Mouse (Mus musculus): ENCODE data around the gene Cpne1. TPM values are rescaled to one million over a fixed set of nuclear protein-coding genes. Genes with fewer than 3 reads are reported as not detected.

Cpne1 gene
- polyA plus RNA-seq, 1 experiment: 121 TPM

GRCm38 (mm10) chr2:156084541-156084940 lies 27.2 kb downstream of the Cpne1 start:
- WGBS: 81% methylated on average over 3 of the region's 3 CpGs
- no peak for DNase-seq
- H3K4me1 ChIP-seq (ENCODE audit: control insufficient read depth, insufficient read depth, low read length): no peaks in the 10 kb centered on the region; the same call in 1 of the 2 replicates
- no peak overlapping the region for H3K4me3 ChIP-seq (replicated peaks; ENCODE audit: extremely low read depth, low read depth, low read length)
- TF ChIP-seq CTCF (IDR thresholded peaks at IDR 0.05; ENCODE audit: insufficient read depth, low read length): no peak

GRCm38 (mm10) chr2:156080391-156080790 lies 31.4 kb downstream of the Cpne1 start:
- Histone ChIP-seq H3K4me3 (replicated peaks; ENCODE audit: extremely low read depth, low read depth, low read length) (no peak overlapping the region), H3K4me1 (ENCODE audit: control insufficient read depth, insufficient read depth, low read length) (no peaks in the 10 kb centered on the region; the same call in 1 of the 2 replicates)
- DNase-seq: no peak
- no peak for TF ChIP-seq POLR2A (IDR thresholded peaks at IDR 0.05; ENCODE audit: borderline replicate concordance, extremely low read depth, low read depth, low read length)
- no peak for TF ChIP-seq CTCF (IDR thresholded peaks at IDR 0.05; ENCODE audit: insufficient read depth, low read length)
- 77% methylated on average over 7 of the region's 7 CpGs for WGBS

GRCm38 (mm10) chr2:156079674-156080073 lies 32.1 kb downstream of the Cpne1 start:
- WGBS: 33% methylated on average over 4 of the region's 4 CpGs
- Histone ChIP-seq H3K4me3 (replicated peaks; ENCODE audit: extremely low read depth, low read depth, low read length) (no peak overlapping the region), H3K4me1 (ENCODE audit: control insufficient read depth, insufficient read depth, low read length) (no peaks in the 10 kb centered on the region; the same call in 1 of the 2 replicates)
- TF ChIP-seq CTCF (IDR thresholded peaks at IDR 0.05; ENCODE audit: insufficient read depth, low read length) (no peak), POLR2A (IDR thresholded peaks at IDR 0.05; ENCODE audit: borderline replicate concordance, extremely low read depth, low read depth, low read length) (no peak)
- DNase-seq: no peak

GRCm38 (mm10) chr2:156079183-156079560 lies 32.6 kb downstream of the Cpne1 start:
- Histone ChIP-seq H3K4me3 (replicated peaks; ENCODE audit: extremely low read depth, low read depth, low read length) (no peak overlapping the region), H3K4me1 (ENCODE audit: control insufficient read depth, insufficient read depth, low read length) (no peaks in the 10 kb centered on the region; the same call in 1 of the 2 replicates)
- WGBS: 73% methylated on average over 8 of the region's 8 CpGs
- no peak for DNase-seq
- no peak for TF ChIP-seq POLR2A (IDR thresholded peaks at IDR 0.05; ENCODE audit: borderline replicate concordance, extremely low read depth, low read depth, low read length)
- TF ChIP-seq CTCF (IDR thresholded peaks at IDR 0.05; ENCODE audit: insufficient read depth, low read length): no peak

GRCm38 (mm10) chr2:156078421-156079182 lies 33.2 kb downstream of the Cpne1 start:
- DNase-seq: no peak
- TF ChIP-seq POLR2A (IDR thresholded peaks at IDR 0.05; ENCODE audit: borderline replicate concordance, extremely low read depth, low read depth, low read length) (no peak), CTCF (IDR thresholded peaks at IDR 0.05; ENCODE audit: insufficient read depth, low read length) (no peak)
- WGBS: 90% methylated on average over 16 of the region's 16 CpGs
- Histone ChIP-seq H3K4me1 (ENCODE audit: control insufficient read depth, insufficient read depth, low read length) (no peaks in the 10 kb centered on the region; the same call in 1 of the 2 replicates), H3K4me3 (replicated peaks; ENCODE audit: extremely low read depth, low read depth, low read length) (no peak overlapping the region)

GRCm38 (mm10) chr2:156077461-156077860 lies 34.3 kb downstream of the Cpne1 start:
- H3K4me1 ChIP-seq (ENCODE audit: control insufficient read depth, insufficient read depth, low read length): no peaks in the 10 kb centered on the region; the same call in 1 of the 2 replicates
- WGBS: 90% methylated on average over 7 of the region's 7 CpGs
- DNase-seq: no peak

GRCm38 (mm10) chr2:156073725-156074124 lies 38.0 kb downstream of the Cpne1 start:
- no peak overlapping the region for H3K4me3 ChIP-seq (replicated peaks; ENCODE audit: extremely low read depth, low read depth, low read length)
- DNase-seq: no peak
- no peaks in the 10 kb centered on the region for H3K4me1 ChIP-seq (ENCODE audit: control insufficient read depth, insufficient read depth, low read length)
- TF ChIP-seq POLR2A (IDR thresholded peaks at IDR 0.05; ENCODE audit: borderline replicate concordance, extremely low read depth, low read depth, low read length) (no peak), CTCF (IDR thresholded peaks at IDR 0.05; ENCODE audit: insufficient read depth, low read length) (no peak)
- WGBS: 79% methylated on average over 15 of the region's 15 CpGs

More at GRCm38 (mm10) chr2:156077461-156077860, 34.3 kb downstream of the Cpne1 start:
- TF ChIP-seq POLR2A (IDR thresholded peaks at IDR 0.05; ENCODE audit: borderline replicate concordance, extremely low read depth, low read depth, low read length) (no peak), CTCF (IDR thresholded peaks at IDR 0.05; ENCODE audit: insufficient read depth, low read length) (no peak)
- no peak overlapping the region for H3K4me3 ChIP-seq (replicated peaks; ENCODE audit: extremely low read depth, low read depth, low read length)

GRCm38 (mm10) chr2:156071236-156071635 lies 40.5 kb downstream of the Cpne1 start:
- no peak overlapping the region for H3K4me3 ChIP-seq (replicated peaks; ENCODE audit: extremely low read depth, low read depth, low read length)
- no peak for DNase-seq
- TF ChIP-seq CTCF (IDR thresholded peaks at IDR 0.05; ENCODE audit: insufficient read depth, low read length) (no peak), POLR2A (IDR thresholded peaks at IDR 0.05; ENCODE audit: borderline replicate concordance, extremely low read depth, low read depth, low read length) (no peak)
- no peaks in the 10 kb centered on the region for H3K4me1 ChIP-seq (ENCODE audit: control insufficient read depth, insufficient read depth, low read length)
- whole genome bisulfite sequencing: 92% methylated on average over 10 of the region's 10 CpGs

GRCm38 (mm10) chr2:156067916-156068315 lies 43.8 kb downstream of the Cpne1 start:
- DNase-seq: no peak
- no peaks in the 10 kb centered on the region for H3K4me1 ChIP-seq (ENCODE audit: control insufficient read depth, insufficient read depth, low read length)
- 85% methylated on average over 10 of the region's 10 CpGs for WGBS
- H3K4me3 ChIP-seq (replicated peaks; ENCODE audit: extremely low read depth, low read depth, low read length): no peak overlapping the region
- TF ChIP-seq CTCF (IDR thresholded peaks at IDR 0.05; ENCODE audit: insufficient read depth, low read length): no peak
- no peak for TF ChIP-seq POLR2A (IDR thresholded peaks at IDR 0.05; ENCODE audit: borderline replicate concordance, extremely low read depth, low read depth, low read length)

- no peak for DNase-seq
- no peak for TF ChIP-seq POLR2A (IDR thresholded peaks at IDR 0.05; ENCODE audit: borderline replicate concordance, extremely low read depth, low read depth, low read length)
- no peak for TF ChIP-seq CTCF (IDR thresholded peaks at IDR 0.05; ENCODE audit: insufficient read depth, low read length)
- Histone ChIP-seq H3K4me1 (ENCODE audit: control insufficient read depth, insufficient read depth, low read length) (no peaks in the 10 kb centered on the region), H3K4me3 (replicated peaks; ENCODE audit: extremely low read depth, low read depth, low read length) (no peak overlapping the region)
- 40% methylated on average over 10 of the region's 10 CpGs for WGBS
Measured at GRCm38 (mm10) chr2:156066126-156066525, 45.6 kb downstream of the Cpne1 start.

All from lung, adult 2 months (tissue).